Mouse (Mus musculus) thymus, adult 2 months (tissue): ENCODE results near the gene Mrpl50.

ENCODE experiments used
- CTCF ChIP-seq: fragments of 200-500 bp; IDR thresholded peaks from 2 replicates; pipeline ENCODE4 v1.5.1; 2012; ENCODE audit warnings: mild to moderate bottlenecking, control low read depth, low read length, moderate library complexity, borderline replicate concordance; ENCODE audit not compliant: control insufficient read depth, poor library complexity, insufficient read depth; ENCODE audit errors: extremely low read depth
- POLR2A ChIP-seq: fragments of 200-500 bp; IDR thresholded peaks from 2 replicates; pipeline ENCODE4 v1.6.1; 2012; ENCODE audit warnings: mild to moderate bottlenecking, low read length, control low read depth, moderate library complexity; ENCODE audit not compliant: control insufficient read depth, poor library complexity, insufficient read depth; ENCODE audit errors: extremely low read depth

DNA sequence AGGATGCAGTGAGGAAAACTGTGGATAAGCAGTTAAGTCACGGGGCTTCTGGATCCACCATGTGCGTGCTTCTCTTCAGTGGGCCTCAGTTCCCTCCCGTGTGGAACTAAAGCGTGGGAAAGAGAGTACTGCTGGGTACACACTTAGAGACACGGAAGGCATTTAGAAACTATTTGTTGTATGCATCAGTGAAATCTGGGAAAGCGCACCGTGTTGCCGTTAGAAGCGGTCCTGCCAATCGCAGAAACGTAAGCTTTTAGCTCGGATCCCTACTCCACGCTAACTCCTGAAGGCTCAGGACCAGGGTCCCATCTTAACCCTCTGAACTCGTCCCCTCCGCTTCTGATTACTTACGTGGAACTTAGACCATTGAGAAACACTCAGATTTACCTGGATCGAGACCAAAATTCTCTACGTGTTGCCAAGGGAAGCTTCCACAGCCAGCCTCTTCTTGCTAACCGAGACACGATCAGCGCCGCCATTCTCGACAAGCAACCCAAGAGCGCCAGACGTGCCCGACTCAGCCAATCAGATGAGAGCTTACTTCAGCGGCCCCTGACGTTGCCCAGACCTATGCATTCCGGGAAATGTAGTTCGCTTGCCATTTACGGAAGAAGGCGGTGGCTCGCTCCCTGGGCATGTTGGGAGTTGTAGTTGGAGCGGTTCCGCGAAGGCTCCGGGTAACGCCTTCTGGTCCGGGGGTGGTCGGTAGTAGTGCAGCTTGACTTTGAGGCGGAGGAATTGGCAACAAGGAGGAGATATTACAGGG lies at the start of gene Mrpl50, which contains the start of gene Zfp189:
- TF ChIP-seq CTCF (0 out of 2 replicates have a peak, but pooled peaks have one; percentile 43), POLR2A (peak; percentile 80)
